ENCODE assay signal across 22 mouse cellular contexts in the genomic region with DNA sequence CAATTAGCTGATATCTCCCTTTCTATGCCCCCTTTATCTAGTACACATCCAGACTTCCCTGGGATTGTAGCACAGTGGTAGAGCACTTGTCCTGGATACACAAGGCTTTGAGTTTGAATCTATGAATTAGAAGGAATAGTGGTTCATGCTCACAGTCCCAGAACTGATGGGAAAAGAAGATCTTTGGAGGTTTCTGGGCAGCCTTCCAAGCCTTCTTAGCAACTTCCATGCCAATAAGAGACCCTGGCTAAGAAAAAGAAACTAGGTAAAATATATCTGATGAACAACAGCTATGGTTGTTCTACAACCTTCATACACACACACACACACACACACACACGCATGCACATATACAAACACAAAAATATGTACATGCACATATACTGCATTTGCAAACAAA.
DNase-seq lines count a peak whose midpoint lies in the region; ATAC-seq and TF ChIP-seq lines count a peak whose summit lies in the region.
"Had no signal": no experiment of that assay in that cellular context is flagged by ENCODE, and none has a peak within 500 bp of the region (broad histone marks: within the 10 kb centered on the region; RNA-seq: fewer than 3 reads in every experiment).

No protein-coding gene starts in this region.

- H3K4me2 ChIP-seq in midbrain, postnatal 0 days (ENCODE audit: low read depth, low read length, poor library complexity, severe bottlenecking): no peak overlapping the region
- no peak overlapping the region for H3K4me2 ChIP-seq in midbrain, embryonic 13.5 days (replicated peaks)
- H3K4me2 ChIP-seq: embryonic facial prominence, embryonic 12.5 days; forebrain, embryonic 13.5 days; heart, embryonic 12.5 days; hindbrain, embryonic 15.5 days had no signal

- intact Hi-C loops in left cerebral cortex, postnatal 14 days (cut with DNase I): no loop called here
- intact Hi-C loops in left cerebral cortex, postnatal 25 days (cut with DNase I): no loop called here

- no peak overlapping the region for H3K9ac ChIP-seq in midbrain, postnatal 0 days (replicated peaks; ENCODE audit: low read length, poor library complexity, severe bottlenecking)
- no peak overlapping the region for H3K9ac ChIP-seq in midbrain, embryonic 13.5 days (replicated peaks)
- H3K9ac ChIP-seq: embryonic facial prominence, embryonic 12.5 days; forebrain, embryonic 13.5 days; heart, embryonic 12.5 days; hindbrain, embryonic 15.5 days had no signal

- DNase-seq in cerebellum, postnatal 10 days: peak; percentile 38 to 56
- no peak for DNase-seq in cerebellum, adult 9-10 months
- DNase-seq in left cerebral cortex, postnatal 14 days (ENCODE audit: low spot score in 2 of 2): peak; percentile 2 to 17
- DNase-seq in left cerebral cortex, postnatal 25 days (ENCODE audit: low spot score in 2 of 2): no peak
- peak; percentile 31 for DNase-seq in midbrain, postnatal 0 days (ENCODE audit: low spot score)
- no peak for DNase-seq in spleen, adult 18-20 months
- DNase-seq: adrenal gland, postnatal 10 days; B cell, adult 2 months; cerebellum, adult 11-12 months; cerebellum, adult 9-11 months; embryo, embryonic 11 days; gastrocnemius, adult 2 months; gastrocnemius, postnatal 25 days had no signal

- 96% methylated on average over 1 of the region's 1 CpGs for WGBS in midbrain, postnatal 0 days
- WGBS in midbrain, embryonic 13.5 days: 100% methylated on average over 1 of the region's 1 CpGs

- no peak for TF ChIP-seq CTCF in midbrain, postnatal 0 days (IDR thresholded peaks at IDR 0.05)

- H3K4me3 ChIP-seq in midbrain, postnatal 0 days (ENCODE audit: low read depth, low read length): no peak overlapping the region
- no peak overlapping the region for H3K4me3 ChIP-seq in midbrain, embryonic 13.5 days (replicated peaks)
- H3K4me3 ChIP-seq: embryonic facial prominence, embryonic 12.5 days; forebrain, embryonic 13.5 days; gastrocnemius, adult 2 months; heart, embryonic 12.5 days; hindbrain, embryonic 10.5 days; hindbrain, embryonic 15.5 days had no signal

- no peaks in the 10 kb centered on the region for H3K27me3 ChIP-seq in midbrain, postnatal 0 days (ENCODE audit: insufficient read depth, low read length)
- H3K27me3 ChIP-seq in midbrain, embryonic 13.5 days: no peaks in the 10 kb centered on the region
- H3K27me3 ChIP-seq: embryonic facial prominence, embryonic 12.5 days; forebrain, embryonic 13.5 days; heart, embryonic 12.5 days; hindbrain, embryonic 15.5 days had no signal

- no peak overlapping the region for H3K27ac ChIP-seq in midbrain, postnatal 0 days (ENCODE audit: low read depth, low read length)
- H3K27ac ChIP-seq in midbrain, embryonic 13.5 days: no peak overlapping the region
- H3K27ac ChIP-seq: embryonic facial prominence, embryonic 12.5 days; forebrain, embryonic 13.5 days; gastrocnemius, adult 2 months; hindbrain, embryonic 10.5 days; hindbrain, embryonic 15.5 days had no signal

- H3K4me1 ChIP-seq in midbrain, postnatal 0 days (ENCODE audit: insufficient read depth, low read length): no peaks in the 10 kb centered on the region
- H3K4me1 ChIP-seq in midbrain, embryonic 13.5 days (replicated peaks): no peaks in the 10 kb centered on the region
- H3K4me1 ChIP-seq: embryonic facial prominence, embryonic 12.5 days; forebrain, embryonic 13.5 days; heart, embryonic 12.5 days; hindbrain, embryonic 10.5 days; hindbrain, embryonic 15.5 days had no signal

- no peaks in the 10 kb centered on the region for H3K9me3 ChIP-seq in midbrain, postnatal 0 days (ENCODE audit: low read length)
- no peaks in the 10 kb centered on the region for H3K9me3 ChIP-seq in midbrain, embryonic 13.5 days
- H3K9me3 ChIP-seq: embryonic facial prominence, embryonic 12.5 days; forebrain, embryonic 13.5 days; G1E; heart, embryonic 12.5 days; hindbrain, embryonic 10.5 days; hindbrain, embryonic 15.5 days had no signal

- no peaks in the 10 kb centered on the region for H3K36me3 ChIP-seq in midbrain, postnatal 0 days (ENCODE audit: insufficient read depth, low read length)
- H3K36me3 ChIP-seq in midbrain, embryonic 13.5 days: no peaks in the 10 kb centered on the region
- H3K36me3 ChIP-seq: embryonic facial prominence, embryonic 12.5 days; G1E; heart, embryonic 12.5 days; hindbrain, embryonic 10.5 days; hindbrain, embryonic 15.5 days had no signal

- ATAC-seq in midbrain, postnatal 0 days (ENCODE audit: low FRiP score): no peak
- no peak for ATAC-seq in midbrain, embryonic 13.5 days
- ATAC-seq: CD4-positive, CD25-positive, alpha-beta regulatory T cell, adult 4 months; forebrain, embryonic 13.5 days; inflammation-experienced regulatory T-cells, adult 6 months had no signal

Comparison
In these comparisons a context has a peak if more than half of its experiments do, and no peak if none do; other contexts are left out.
1. DNase-seq: peak in cerebellum, postnatal 10 days (2 of 2), left cerebral cortex, postnatal 14 days (2 of 2) and midbrain, postnatal 0 days (single experiment); none in cerebellum, adult 9-10 months (single experiment), left cerebral cortex, postnatal 25 days (0 of 2) and spleen, adult 18-20 months (0 of 2).